Mouse (Mus musculus) heart, adult 18-20 months (tissue): Measurements from ENCODE around the gene Dcun1d3. TPM values are rescaled to one million over a fixed set of nuclear protein-coding genes. Genes with fewer than 3 reads are reported as not detected.

Source experiments
- DNase-seq, 2 experiments: peaks; one replicate each; pipeline ENCODE4 v3.0.0; 2021 to 2022; ENCODE audit warnings: mixed read lengths in 1 of 2
- long read RNA-seq, 2 experiments: library from polyadenylated mRNA; stranded (forward); transcript quantifications; one replicate each; pipeline ENCODE4 v2.0.0; 2021
- total RNA-seq, 2 experiments: library from RNA; stranded (reverse); gene quantifications; 2 replicates each; pipeline ENCODE4 v1.2.3; 2021

The Dcun1d3 gene
- total RNA-seq = 10 to 100 TPM; 13.1 to 15.3 TPM
- long read RNA-seq, experiment 1, full-length matches to known transcripts = 2 of 5 reads
- long read RNA-seq, experiment 1, partial matches to known transcripts = 0 of 5 reads
- long read RNA-seq, experiment 1, other reads (novel, unspliced or antisense) = 3 of 5 reads
- long read RNA-seq, experiment 2, full-length matches to known transcripts = 1 of 3 reads
- long read RNA-seq, experiment 2, partial matches to known transcripts = 0 of 3 reads
- long read RNA-seq, experiment 2, other reads (novel, unspliced or antisense) = 2 of 3 reads

GRCm38 (mm10) chr7:119895639-119896512 lies at the start of gene Dcun1d3, which contains the start of gene Lyrm1:
Gene Dcun1d3, minus strand, starts transcription at chr7:119896298.
Gene Lyrm1, plus strand, starts transcription at chr7:119895861.
- peak; percentile 97 to 98 for DNase-seq

- DNase-seq = peak; percentile 72 to 82
Observed at GRCm38 (mm10) chr7:119941569-119941968, 45.5 kb upstream of the Dcun1d3 start.

DNA sequence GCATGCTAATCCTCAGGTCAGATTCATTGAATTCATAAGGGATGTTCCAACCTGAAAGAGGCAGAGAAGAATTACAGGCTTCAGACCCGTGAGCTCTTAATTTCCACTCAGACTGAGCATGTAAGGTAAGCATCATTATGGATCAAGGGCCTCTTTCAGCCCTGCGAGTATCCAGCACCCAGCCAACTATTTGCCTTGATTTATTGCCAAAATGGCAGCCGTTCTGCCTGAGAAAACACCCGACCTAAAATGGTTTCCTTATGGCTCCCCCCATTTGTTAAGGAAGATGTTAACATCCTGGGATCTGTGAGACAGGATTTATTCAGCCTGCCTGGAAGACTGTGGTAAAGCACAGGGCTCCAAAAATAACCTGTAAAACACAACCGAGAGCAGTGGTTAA lies 40.9 kb upstream of the Dcun1d3 start:
- no peak for DNase-seq

- DNase-seq = no peak
Observed at GRCm38 (mm10) chr7:119936321-119936720, 40.2 kb upstream of the Dcun1d3 start.

- DNase-seq = no peak
Observed at GRCm38 (mm10) chr7:119928783-119929440, 32.8 kb upstream of the Dcun1d3 start.

DNA sequence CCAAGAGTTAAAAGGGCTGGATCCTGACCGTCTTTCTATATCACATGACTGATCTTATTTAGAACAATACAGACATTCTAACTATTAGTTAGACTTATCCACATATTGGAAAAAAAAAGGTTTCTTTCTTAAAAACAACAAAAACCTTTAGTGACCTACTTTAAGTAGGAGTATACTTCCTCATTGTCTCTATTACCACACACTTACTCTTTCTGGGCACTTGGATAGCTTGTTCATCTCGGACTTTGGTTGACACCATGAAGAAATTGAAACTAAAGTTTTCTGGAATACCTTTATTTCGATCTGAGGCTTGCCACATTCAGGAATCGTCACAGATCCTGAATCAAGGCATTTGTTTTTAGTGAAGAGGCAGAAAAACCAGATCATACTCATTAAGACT lies 25.0 kb upstream of the Dcun1d3 start:
- no peak for DNase-seq

- peak; percentile 27 to 52 for DNase-seq
Observed at GRCm38 (mm10) chr7:119920457-119920856, 24.4 kb upstream of the Dcun1d3 start.

- no peak for DNase-seq
Observed at GRCm38 (mm10) chr7:119911727-119912126, 15.6 kb upstream of the Dcun1d3 start.

DNA sequence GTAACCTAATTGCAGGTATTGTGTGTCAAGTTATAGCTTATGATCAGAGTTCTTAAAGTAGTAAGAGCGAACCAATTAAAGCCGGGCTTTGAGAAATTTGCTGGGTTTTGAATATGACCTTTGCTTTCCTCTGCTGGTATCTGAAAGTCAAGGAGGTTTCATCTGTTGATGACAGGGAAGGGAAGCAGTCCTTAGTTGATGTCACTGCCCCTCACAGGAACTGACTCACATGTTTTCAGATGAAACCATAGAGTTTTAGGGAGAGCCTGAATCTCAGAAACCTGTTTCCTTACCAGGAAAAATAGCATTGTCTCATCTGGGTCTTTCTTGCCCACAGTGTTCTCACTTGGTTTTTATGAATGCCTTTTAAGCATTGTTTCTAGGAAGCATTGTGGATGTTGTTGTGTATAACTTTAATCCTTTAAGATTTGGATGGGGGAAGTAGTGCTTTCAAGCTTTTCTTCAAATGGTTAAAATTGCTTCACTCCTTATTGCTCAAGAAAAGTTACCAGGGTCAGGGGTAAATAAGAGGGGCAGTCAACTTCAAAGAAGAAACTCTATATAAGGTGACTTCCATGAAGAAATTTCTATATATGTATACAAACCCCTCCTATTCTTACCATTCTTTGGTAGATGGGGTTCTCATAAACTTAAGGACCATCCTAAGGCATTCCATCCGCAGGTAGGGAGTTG lies 10.6 kb upstream of the Dcun1d3 start:
- DNase-seq = no peak

DNA sequence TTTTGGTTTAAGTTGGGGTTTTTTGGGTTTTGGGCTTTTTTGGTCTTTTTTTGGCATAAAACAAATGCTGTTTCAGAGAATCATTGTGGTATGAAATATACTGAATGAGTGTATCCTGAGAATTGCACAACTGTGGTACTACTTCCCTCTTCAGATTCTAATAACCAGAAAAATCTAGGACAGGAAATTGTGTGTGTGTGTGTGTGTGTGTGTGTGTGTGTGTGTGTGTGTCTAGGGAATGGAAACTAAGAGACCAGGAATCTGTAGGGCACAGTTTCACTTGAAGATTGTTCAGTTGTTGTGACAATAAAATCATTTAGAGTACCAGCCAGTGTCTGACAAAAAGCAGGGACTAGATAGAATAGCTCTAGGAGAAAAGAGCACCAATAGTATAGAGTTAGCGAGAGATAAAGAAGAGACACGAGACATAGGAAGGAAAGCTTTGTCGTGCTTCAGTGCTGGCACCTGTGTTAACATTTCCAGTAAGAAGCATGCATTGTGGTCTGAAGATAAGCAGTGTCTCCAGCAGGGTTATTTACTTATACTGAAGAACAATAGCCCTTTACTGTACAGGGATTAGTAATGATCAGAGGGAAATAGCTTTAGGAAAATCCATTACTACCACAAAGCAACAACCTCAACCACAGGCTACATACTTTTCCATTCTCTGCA lies 3.4 kb upstream of the Dcun1d3 start:
- DNase-seq = peak in 1 of 2 experiments; percentile 37

- DNase-seq = no peak
Observed at GRCm38 (mm10) chr7:119898247-119898856, 2.3 kb upstream of the Dcun1d3 start.

- no peak for DNase-seq
Observed at GRCm38 (mm10) chr7:119897521-119898109, 1.5 kb upstream of the Dcun1d3 start.

DNA sequence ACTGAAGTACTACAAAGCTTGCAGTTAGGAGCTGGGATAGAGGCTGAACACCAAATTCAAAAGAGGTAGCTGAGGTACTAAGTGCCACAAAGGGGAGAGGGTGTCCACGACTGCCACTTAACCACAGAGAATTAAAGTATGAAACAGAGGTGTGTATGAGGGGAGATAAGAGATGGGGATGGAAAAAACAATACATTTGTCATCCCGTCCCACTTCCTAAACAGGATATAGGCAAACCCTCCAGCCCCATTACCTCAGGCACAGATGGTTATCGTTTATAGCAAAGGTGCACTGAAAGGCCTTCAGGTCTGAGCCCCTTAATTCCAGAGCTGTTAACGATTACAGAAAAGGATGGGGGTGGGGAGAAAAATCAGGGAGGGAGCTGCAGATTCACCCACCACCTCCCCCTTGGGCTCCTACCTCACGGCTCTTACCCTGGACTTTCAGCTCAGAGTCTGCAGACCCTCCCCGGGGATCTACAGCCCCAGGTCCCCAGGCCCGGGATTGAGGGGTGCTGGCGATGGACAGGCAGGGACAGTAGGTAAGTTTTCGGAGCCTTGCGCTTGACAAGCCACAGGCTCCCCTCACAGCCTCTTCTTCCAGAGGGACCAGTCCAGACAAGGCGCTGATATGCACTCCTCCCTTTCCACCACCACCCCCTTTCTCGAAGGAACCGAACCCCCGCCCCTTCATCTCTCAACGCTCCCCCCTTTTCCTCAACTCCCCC lies 1.1 kb downstream of the Dcun1d3 start:
- no peak for DNase-seq

GRCm38 (mm10) chr7:119892742-119893141 lies 3.4 kb downstream of the Dcun1d3 start:
- no peak for DNase-seq

DNA sequence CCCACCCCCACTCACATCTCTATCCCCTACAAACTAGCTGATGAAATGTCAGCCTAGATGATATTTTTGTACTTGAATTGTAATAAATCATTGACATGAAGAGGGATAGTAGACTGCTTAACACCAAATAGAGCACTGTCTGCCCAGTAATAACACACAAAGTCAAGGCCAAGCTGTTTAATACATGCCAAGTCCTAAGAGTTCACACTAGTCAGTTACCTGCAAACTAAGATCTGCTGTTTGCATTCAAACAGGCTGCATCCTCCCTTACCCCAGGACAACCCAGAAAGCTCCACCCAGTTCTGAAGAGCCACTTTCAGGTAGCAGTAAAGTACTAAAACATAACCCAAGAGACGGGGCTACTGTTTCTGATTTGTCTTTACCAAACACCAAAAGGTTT lies 3.9 kb downstream of the Dcun1d3 start:
- DNase-seq = no peak

DNA sequence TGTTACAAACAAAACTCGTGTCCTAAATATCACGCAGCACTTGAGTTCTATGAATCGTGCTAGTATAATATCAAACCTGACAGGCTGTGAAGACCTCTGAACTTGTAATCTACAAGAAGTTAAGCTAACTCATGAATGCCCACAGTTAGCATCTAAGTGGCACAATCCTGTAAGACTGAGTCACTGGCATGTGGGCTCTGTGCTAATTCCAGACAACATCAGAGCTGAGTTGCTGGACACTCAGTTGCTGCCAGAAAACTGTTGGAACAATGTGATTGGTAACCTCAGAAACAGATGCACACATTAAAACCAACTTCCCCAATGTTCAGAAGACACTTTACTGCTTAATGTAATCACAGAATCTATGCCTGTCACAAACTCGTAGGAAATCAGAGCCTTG lies 8.2 kb downstream of the Dcun1d3 start:
- DNase-seq = no peak

- DNase-seq = no peak
Observed at GRCm38 (mm10) chr7:119881229-119881628, 14.9 kb downstream of the Dcun1d3 start.

GRCm38 (mm10) chr7:119880345-119880744 lies 15.8 kb downstream of the Dcun1d3 start:
- DNase-seq = peak; percentile 50 to 63

- DNase-seq = no peak
Observed at GRCm38 (mm10) chr7:119879171-119879570, 16.9 kb downstream of the Dcun1d3 start.
